Mouse (Mus musculus) T-cell, adult 2 months (primary cell): Measurements from ENCODE around the gene Nrm.

ENCODE experiments used
- DNase-seq: peaks from one replicate; pipeline ENCODE4 v3.0.0; 2022; ENCODE audit warnings: low spot score

Nrm gene

DNA sequence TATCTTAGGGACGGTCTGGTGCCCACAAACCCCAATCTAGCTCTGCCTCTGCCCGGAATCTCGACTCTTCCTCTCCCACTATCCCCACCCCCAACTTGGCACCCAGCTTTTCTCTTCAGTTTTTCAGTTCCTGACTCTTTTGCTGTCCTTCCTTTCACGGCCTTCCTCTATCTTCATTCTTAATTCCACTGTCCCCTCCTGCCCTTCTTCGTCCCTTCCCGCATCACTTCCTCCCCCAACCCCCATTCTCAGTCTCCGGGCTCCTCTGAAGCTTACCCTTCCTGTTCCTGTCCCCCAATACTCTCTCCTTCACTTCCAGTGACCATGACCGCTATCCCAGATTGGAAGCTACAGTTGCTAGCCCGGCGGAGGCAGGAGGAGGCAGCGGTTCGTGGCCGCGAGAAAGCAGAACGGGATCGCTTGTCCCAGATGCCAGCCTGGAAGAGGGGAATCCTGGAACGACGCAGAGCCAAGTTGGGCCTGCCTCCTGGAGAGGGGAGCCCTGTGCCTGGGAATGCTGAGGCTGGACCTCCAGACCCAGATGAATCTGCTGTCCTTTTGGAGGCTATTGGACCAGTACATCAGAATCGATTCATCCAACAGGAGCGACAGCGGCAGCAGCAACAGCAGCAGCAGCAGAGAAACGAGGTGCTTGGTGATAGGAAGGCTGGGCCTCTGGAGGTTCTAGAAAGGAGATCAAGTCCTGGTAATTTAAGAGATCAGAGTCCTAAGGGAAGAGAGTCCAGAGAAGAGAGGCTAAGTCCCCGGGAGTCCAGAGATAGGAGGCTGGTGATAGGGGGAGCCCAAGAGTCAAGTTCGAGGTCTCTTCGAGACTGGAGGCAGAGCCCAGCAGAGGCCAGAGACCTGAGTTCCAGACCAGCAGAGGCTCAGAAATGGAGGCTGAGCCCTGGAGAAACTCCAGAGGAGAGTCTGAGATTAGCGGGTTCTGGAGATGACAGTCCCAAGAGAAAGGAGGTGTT is 6.1 kb downstream of the Nrm start:
- peak; percentile 31 for DNase-seq

GRCm38 (mm10) chr17:35868165-35868820 is 7.2 kb downstream of the Nrm start:
- DNase-seq = peak; percentile 54

DNA sequence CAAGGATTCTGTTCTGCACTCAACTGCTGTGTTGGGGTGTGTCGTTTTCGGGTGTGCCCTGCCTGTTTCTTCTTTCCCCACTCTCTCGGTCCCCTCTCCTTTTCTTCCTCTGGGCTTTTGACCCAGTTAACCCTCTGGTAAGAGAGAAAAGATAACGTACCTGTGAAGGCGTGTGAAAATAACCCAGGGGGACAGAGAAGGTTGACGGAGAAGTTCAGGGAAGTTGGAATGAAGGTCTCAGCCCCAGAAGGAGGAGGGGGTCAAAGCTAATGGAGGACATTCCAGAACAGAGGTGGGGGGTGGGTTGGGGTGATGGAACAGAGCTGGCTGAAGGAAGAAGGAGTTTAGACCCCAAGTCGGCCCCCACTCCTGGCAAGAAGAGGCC is 7.8 kb downstream of the Nrm start:
- DNase-seq = no peak

DNA sequence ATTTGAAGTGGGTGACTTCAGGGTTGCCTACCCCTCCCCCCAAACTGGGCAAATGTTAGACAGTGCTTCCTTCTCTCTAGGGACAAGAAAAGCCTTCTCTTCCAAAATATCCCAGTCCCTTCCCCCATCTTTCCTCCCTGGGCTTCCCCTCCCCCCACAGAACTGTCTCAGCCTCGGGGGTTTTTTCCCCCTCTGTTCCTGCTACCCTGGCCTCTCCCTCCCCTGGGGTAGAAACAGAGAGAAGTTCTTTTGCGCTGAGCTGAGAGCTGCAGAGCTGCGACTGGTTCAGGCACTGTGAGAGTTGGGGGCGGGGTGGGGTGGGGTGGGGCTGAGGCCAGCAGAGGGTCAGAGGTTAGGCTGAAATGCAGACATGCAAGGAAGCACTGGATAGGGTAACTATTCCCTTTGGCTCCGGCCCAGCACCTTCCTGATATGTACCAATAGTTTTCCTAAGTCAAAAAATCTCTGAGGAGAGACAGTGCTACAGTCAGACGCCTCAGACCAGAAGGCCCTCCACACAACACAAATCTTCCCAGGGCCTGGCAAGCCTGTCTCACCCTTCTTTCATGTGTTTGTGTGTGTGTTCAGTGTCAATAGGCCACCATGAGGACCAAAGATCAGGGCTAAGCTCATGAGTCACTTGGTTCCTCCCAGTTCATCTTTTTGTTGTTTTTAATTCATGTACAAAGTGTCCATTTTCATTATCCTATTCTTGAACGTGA is 8.4 kb downstream of the Nrm start:
- no peak for DNase-seq

DNA sequence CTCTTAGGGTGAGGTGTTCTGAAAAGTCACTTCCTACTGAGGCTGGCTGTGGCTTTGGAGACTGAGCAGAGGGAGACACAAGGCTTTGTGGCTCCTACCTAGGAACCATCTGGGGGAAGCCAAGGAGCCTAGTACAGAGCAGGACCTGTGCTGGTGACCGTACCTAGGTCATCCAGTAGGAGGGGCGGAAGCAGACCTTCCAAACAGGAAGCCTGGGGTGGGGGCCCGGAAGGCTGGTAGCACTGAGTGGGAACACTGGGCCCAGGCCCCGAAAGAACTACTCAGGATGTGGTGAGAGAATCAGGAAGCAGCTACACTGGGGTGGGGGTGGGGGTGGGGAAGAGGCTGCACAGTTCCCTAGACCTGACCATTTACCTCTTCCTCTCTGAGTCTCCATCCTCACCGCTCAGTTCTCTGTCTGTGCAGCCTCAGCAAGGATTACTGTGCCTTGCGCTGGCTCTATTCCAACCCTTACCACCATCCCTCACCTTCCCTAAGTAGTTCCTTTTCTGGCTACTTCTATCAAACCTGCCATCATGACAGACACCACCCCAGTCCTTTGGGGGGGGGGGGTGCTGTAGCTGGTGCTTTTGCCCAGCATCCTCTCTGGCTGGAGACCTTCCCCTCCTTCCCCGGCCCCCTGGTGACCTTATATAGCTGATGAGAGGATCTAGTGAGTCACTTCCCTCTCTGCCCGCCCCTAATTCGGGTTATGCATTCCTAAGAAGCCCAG is 9.2 kb downstream of the Nrm start:
- DNase-seq = peak; percentile 87

GRCm38 (mm10) chr17:35870884-35871696 is 10.0 kb downstream of the Nrm start:
- DNase-seq = peak; percentile 67

DNA sequence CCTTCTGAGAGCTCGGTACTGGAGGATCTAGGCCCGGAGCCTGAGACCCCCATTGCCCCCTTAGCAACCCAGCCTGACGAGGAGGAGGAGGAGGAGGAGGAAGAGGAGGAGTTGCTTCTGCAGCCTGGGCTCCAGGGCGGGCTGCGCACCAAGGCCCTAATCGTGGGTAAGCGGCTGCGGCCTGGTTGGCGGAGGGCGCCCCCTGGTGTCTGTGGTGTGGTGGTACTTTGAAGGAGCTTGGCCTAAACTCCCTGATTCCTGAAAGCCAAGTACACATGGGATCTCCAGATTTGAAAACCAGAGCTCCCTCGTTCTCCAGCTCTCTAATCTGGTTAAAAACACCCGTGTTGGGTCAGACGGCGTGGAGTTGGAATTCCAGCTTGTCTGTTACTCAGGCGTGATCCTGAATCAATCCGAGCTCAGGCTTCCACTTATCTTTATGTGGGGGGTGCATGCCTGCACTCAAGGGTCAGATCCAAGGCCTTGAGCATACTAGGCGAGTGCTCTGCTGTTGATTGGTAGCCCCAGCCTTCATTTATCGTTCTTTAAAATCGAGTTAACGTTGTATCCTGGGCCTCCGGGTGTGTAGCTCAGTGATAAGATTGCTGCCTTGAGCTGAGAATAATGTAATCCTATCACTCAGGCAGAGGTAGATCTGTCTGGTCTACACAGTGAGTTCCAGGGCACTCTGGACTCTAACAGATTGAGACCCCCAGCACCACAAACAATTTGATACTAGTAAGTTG is 12.8 kb downstream of the Nrm start:
- DNase-seq = peak; percentile 80

DNA sequence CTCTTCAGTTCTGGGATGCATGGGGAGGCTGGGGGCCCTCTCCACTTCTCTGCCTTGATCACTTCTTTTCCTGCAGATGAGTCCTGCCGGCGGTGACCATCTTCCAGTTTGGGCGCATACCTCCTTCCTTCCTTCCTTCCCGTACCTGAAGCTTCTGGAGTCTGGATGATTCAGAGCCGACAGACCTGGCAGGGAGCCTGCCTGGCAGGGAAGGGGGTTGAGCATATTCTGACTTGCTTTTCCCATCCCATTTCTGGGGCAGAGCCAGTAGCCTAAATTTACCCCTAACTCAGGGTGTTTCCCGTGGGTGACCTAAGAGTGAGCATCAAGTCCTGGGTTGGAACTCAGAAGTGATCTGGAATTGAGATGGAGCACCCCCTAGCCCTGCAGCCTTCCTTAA is 13.6 kb downstream of the Nrm start:
- no peak for DNase-seq

- DNase-seq = peak; percentile 93
Observed at GRCm38 (mm10) chr17:35879245-35880057, 18.3 kb downstream of the Nrm start, which contains the start of gene Dhx16. TSS of gene Dhx16 (plus strand) at chr17:35879819.

DNA sequence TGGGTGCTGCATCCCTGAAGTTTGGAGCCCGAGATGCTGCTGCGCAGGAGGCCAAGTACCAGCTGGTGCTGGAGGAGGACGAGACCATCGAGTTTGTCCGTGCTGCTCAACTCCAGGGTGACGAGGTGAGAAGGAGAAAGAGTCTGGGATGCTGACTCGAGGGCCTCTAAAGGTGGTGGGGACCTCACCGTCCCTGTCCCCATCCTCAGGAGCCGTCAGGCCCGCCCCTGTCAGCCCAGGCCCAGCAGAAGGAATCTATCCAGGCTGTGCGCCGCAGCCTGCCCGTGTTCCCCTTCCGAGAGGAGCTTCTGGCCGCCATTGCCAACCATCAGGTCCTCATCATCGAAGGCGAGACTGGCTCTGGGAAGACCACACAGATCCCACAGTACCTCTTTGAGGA is 21.8 kb downstream of the Nrm start:
- DNase-seq = no peak

DNA sequence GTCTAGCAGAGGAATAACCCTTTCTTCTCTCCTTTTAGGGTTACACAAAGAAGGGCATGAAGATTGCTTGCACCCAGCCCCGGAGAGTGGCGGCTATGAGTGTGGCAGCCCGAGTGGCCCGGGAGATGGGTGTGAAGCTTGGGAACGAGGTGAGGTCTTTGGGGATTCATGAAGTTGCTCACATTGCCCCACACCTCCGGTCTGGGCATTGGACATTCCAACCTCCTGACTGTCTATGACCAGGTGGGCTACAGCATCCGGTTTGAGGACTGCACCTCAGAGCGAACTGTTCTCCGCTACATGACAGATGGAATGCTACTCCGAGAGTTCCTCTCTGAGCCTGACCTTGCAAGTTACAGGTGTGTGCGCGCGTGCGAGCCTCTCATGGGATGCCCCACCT is 22.7 kb downstream of the Nrm start:
- DNase-seq = no peak

- no peak for DNase-seq
Observed at GRCm38 (mm10) chr17:35887725-35888124, 26.6 kb downstream of the Nrm start.

DNA sequence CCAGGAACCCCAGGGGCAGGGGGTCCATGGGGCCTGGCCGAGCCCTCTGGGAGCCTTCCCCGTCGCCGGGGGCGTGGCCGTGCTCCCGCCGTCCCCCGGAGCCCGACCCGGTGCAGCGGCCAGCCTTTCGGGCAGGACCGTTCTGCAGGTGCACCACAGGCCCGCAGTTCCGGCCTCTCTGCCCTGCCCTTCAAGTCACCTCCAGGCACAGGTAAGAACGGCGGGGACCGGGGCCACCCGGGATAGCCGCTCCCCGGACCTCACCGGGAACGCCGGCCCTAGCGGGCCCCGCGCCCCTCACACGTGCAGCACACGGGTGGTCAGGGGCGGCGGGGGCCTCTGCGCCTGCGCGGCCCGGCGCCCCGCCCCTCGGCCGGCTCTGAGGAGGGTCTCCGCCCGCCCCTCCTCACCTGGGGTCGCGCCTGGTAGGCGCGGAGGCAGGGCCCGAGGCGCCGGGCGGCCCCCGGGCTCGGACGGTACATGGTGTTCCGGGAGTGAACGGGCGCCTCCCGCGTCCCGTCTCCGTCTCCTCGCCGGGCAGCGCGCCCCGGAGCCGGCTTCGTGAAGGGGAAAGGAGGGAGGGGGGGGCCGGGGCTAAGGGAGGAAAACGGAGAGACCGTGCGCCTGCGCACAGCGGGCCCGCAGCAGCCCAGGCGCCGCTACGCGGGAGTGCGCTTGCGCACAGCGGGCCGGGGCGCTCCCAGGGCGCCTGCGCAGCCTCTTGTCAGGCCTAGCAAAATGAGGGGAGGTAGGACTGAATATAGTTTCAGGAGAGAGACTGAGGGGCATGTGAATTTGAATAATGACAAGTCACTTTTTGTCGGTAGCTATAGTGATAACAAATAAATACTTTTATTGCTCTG is 35.9 kb downstream of the Nrm start, which contains the start of gene 2310061I04Rik:
Gene 2310061I04Rik (minus strand): TSS at position 651 of the 863 bp plus-strand sequence.
- DNase-seq = peak; percentile 93

GRCm38 (mm10) chr17:35897644-35898573 is 36.8 kb downstream of the Nrm start:
- no peak for DNase-seq

GRCm38 (mm10) chr17:35900636-35901035 is 39.5 kb downstream of the Nrm start:
- DNase-seq = no peak

- no peak for DNase-seq
Observed at GRCm38 (mm10) chr17:35903343-35903991, 42.3 kb downstream of the Nrm start.

GRCm38 (mm10) chr17:35903992-35904355 is 42.9 kb downstream of the Nrm start:
- DNase-seq = peak; percentile 8
